8 mouse cellular contexts compared by ENCODE assay signal in genomic region chr17:12226551-12226950, GRCm38 (mm10).
DNase-seq lines count a peak whose midpoint lies in the region; ATAC-seq and TF ChIP-seq lines count a peak whose summit lies in the region.

No protein-coding gene starts in this region.

- TF ChIP-seq POLR2A in bone marrow, adult 2 months (IDR thresholded peaks at IDR 0.05; ENCODE audit: borderline replicate concordance, control insufficient read depth, low read depth, low read length): no peak
- no peak for TF ChIP-seq POLR2A in liver, adult 2 months (IDR thresholded peaks at IDR 0.05; ENCODE audit: extremely low read depth, insufficient read depth, low read length)

- no peak overlapping the region for H3K4me3 ChIP-seq in layer of hippocampus, adult 2 months
- no peak overlapping the region for H3K4me3 ChIP-seq in bone marrow, adult 2 months (replicated peaks; ENCODE audit: control insufficient read depth, low read depth, low read length)
- H3K4me3 ChIP-seq in liver, adult 2 months (ENCODE audit: insufficient read depth, low read depth, low read length): no peak overlapping the region

- ATAC-seq in granulocyte monocyte progenitor cell, adult 5-6 weeks (replicated peaks; ENCODE audit: poor library complexity, severe bottlenecking): peak; percentile 44; the same call in 1 of the 2 replicates

- H3K27me3 ChIP-seq in liver, adult 2 months (ENCODE audit: control insufficient read depth, insufficient read depth, low read length): no peaks in the 10 kb centered on the region
- H3K27me3 ChIP-seq in splenic B cell, adult 2 months (ENCODE audit: control insufficient read depth, insufficient read depth, low read length, poor library complexity, severe bottlenecking): no peaks in the 10 kb centered on the region

- H3K36me3 ChIP-seq in liver, adult 2 months (ENCODE audit: control insufficient read depth, insufficient read depth, low read length): peaks cover 18% of the 10 kb centered on the region; the same call in 1 of the 2 replicates
- H3K36me3 ChIP-seq in splenic B cell, adult 2 months (ENCODE audit: control insufficient read depth, insufficient read depth, low read length, poor library complexity, severe bottlenecking): no peaks in the 10 kb centered on the region; the same call in none of the 2 replicates

- no peaks in the 10 kb centered on the region for H3K79me2 ChIP-seq in liver, adult 2 months (ENCODE audit: control insufficient read depth, insufficient read depth, low read length)

- no peaks in the 10 kb centered on the region; the same call in 1 of the 2 replicates for H3K4me1 ChIP-seq in bone marrow, adult 2 months (ENCODE audit: control insufficient read depth, insufficient read depth, low read length)
- no peaks in the 10 kb centered on the region for H3K4me1 ChIP-seq in liver, adult 2 months (ENCODE audit: control insufficient read depth, insufficient read depth, low read length)

- H3K9ac ChIP-seq in liver, adult 2 months (ENCODE audit: low read depth, low read length): no peak overlapping the region

- H3K27ac ChIP-seq in layer of hippocampus, adult 2 months: 0 out of 2 replicates have a peak overlapping the region, but pooled peaks have one; percentile 72
- no peak overlapping the region for H3K27ac ChIP-seq in bone marrow, adult 2 months (ENCODE audit: control insufficient read depth, insufficient read depth, low read depth, low read length, poor library complexity)
- no peak overlapping the region for H3K27ac ChIP-seq in liver, adult 2 months (replicated peaks; ENCODE audit: insufficient read depth, low read depth, low read length)

- TF ChIP-seq CTCF in layer of hippocampus, adult 2 months (conservative IDR thresholded peaks at IDR 0.05): peak; percentile 74
- TF ChIP-seq CTCF in bone marrow, adult 2 months (IDR thresholded peaks at IDR 0.05; ENCODE audit: control insufficient read depth, insufficient read depth, low read length): peak; percentile 47; the same call in 1 of the 2 replicates
- TF ChIP-seq CTCF in liver, adult 2 months (IDR thresholded peaks at IDR 0.05; ENCODE audit: low read depth, low read length): peak; percentile 41; the same call in 1 of the 2 replicates

- 78% methylated on average over 12 of the region's 12 CpGs for WGBS in bone marrow, adult 2 months
- WGBS in liver, adult 2 months: 81% methylated on average over 12 of the region's 12 CpGs

- peak in 1 of 2 experiments; percentile 43 for DNase-seq in layer of hippocampus, adult 2 months (ENCODE audit: low spot score in 2 of 2)
- DNase-seq in layer of hippocampus, adult 9-11 months: no peak
- DNase-seq in liver, adult 2 months (ENCODE audit: extremely low read depth, low read depth, low spot score): peak; percentile 12
- peak; percentile 29 for DNase-seq in splenic B cell, adult 2 months (ENCODE audit: low read depth, low spot score)
- DNase-seq in right cerebral cortex, postnatal 36 days (ENCODE audit: low spot score in 2 of 2): no peak
- no peak for DNase-seq in frontal cortex, postnatal 14 days (ENCODE audit: low spot score in 2 of 2)

Comparison
In these comparisons a context has a peak if more than half of its experiments do, and no peak if none do; other contexts are left out.
1. DNase-seq: peak in liver, adult 2 months (single experiment) and splenic B cell, adult 2 months (single experiment); none in layer of hippocampus, adult 9-11 months (single experiment), right cerebral cortex, postnatal 36 days (0 of 2) and frontal cortex, postnatal 14 days (0 of 2).
2. Peak in every context shown above with its lines, with median percentiles within 50 percentile points of each other: CTCF ChIP-seq.